Mouse (Mus musculus): ENCODE results near the gene Matn3. TPM values are rescaled to one million over a fixed set of nuclear protein-coding genes. Genes with fewer than 3 reads are reported as not detected.
"Not testable (repeated sequence)": the region's sequence is repeated elsewhere in the genome, so short reads cannot be mapped to it uniquely, and the experiment has no call there.

Gene Matn3
- polyA plus RNA-seq, 1 experiment from 2014 or later = 0.11 TPM

GRCm38 (mm10) chr12:8927652-8928051 lies 20.1 kb upstream of the Matn3 start:
- H3K36me3 ChIP-seq (ENCODE audit: control insufficient read depth, insufficient read depth, low read length) = peaks cover 13% of the 10 kb centered on the region; the same call in 1 of the 2 replicates
- no peak for ATAC-seq (ENCODE audit: low FRiP score, low TSS enrichment)
- H3K9me3 ChIP-seq (ENCODE audit: control insufficient read depth, low read length) = no peaks in the 10 kb centered on the region
- H3K4me1 ChIP-seq (ENCODE audit: control insufficient read depth, insufficient read depth, low read length) = peaks cover 25% of the 10 kb centered on the region
- H3K4me2 ChIP-seq (replicated peaks; ENCODE audit: low read depth, low read length) = no peak overlapping the region
- 94% methylated on average over 3 of the region's 3 CpGs for WGBS
- H3K27me3 ChIP-seq (ENCODE audit: control insufficient read depth, insufficient read depth, low read length) = no peaks in the 10 kb centered on the region
- H3K9ac ChIP-seq (ENCODE audit: low read depth, low read length) = no peak overlapping the region
- no peak overlapping the region for H3K27ac ChIP-seq (ENCODE audit: low read depth, low read length)
- H3K4me3 ChIP-seq (ENCODE audit: low read length) = no peak overlapping the region

DNA sequence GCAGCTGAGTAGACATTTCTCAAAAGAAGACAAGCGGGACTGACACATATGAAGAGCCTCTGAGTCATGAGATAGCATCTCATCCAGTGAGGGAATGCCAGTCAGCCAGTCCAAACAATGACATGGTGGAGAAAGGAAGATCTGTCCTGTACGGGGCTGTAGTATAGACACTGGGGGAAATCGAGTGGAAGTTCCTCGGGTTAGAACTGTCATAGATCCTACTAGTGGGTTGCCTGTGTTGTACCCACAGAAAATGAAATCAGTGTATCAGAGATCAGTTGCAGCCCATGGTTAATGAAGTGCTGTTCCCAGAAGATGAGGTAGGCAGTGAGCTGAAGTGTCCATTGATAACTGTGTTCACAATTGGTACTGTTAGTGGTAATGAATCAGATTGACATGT lies 19.0 kb upstream of the Matn3 start:
- Histone ChIP-seq H3K9ac (ENCODE audit: low read depth, low read length) (no peak overlapping the region), H3K36me3 (ENCODE audit: control insufficient read depth, insufficient read depth, low read length) (peaks cover 24% of the 10 kb centered on the region), H3K27me3 (ENCODE audit: control insufficient read depth, insufficient read depth, low read length) (no peaks in the 10 kb centered on the region), H3K4me3 (ENCODE audit: low read length) (no peak overlapping the region), H3K9me3 (ENCODE audit: control insufficient read depth, low read length) (no peaks in the 10 kb centered on the region), H3K27ac (ENCODE audit: low read depth, low read length) (no peak overlapping the region), H3K4me2 (replicated peaks; ENCODE audit: low read depth, low read length) (no peak overlapping the region), H3K4me1 (ENCODE audit: control insufficient read depth, insufficient read depth, low read length) (peaks cover 19% of the 10 kb centered on the region)
- ATAC-seq (ENCODE audit: low FRiP score, low TSS enrichment) = no peak
- WGBS = 81% methylated on average over 4 of the region's 4 CpGs

DNA sequence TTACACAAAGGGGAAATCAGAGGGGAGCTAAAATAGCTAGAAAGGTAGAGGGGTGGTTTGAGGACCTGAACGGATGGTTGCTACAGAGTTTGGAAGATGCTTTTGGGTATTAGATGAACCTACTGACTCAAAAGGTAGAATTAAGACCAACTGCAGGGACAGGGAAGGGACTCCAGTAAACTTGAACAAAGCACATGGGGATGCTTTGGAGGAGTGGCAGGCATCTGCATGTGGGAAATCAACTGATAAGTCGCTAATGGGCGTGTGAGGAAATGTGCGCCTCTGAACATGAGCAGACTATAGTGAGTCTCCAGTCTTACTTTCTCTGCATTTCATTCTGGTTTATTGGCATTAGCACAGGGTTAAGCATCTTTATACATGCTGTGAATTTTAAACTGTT lies 16.6 kb upstream of the Matn3 start:
- Histone ChIP-seq H3K27ac (ENCODE audit: low read depth, low read length) (no peak overlapping the region), H3K4me3 (ENCODE audit: low read length) (no peak overlapping the region), H3K4me1 (ENCODE audit: control insufficient read depth, insufficient read depth, low read length) (peaks cover 9% of the 10 kb centered on the region), H3K9me3 (ENCODE audit: control insufficient read depth, low read length) (no peaks in the 10 kb centered on the region), H3K4me2 (replicated peaks; ENCODE audit: low read depth, low read length) (no peak overlapping the region), H3K27me3 (ENCODE audit: control insufficient read depth, insufficient read depth, low read length) (no peaks in the 10 kb centered on the region), H3K36me3 (ENCODE audit: control insufficient read depth, insufficient read depth, low read length) (peaks cover 34% of the 10 kb centered on the region), H3K9ac (ENCODE audit: low read depth, low read length) (no peak overlapping the region)
- 89% methylated on average over 4 of the region's 4 CpGs for WGBS
- ATAC-seq (ENCODE audit: low FRiP score, low TSS enrichment) = no peak

- WGBS = 42% methylated on average over 5 of the region's 5 CpGs
- Histone ChIP-seq H3K4me1 (ENCODE audit: control insufficient read depth, insufficient read depth, low read length) (no peaks in the 10 kb centered on the region; the same call in 1 of the 2 replicates), H3K27ac (ENCODE audit: low read depth, low read length) (no peak overlapping the region), H3K36me3 (ENCODE audit: control insufficient read depth, insufficient read depth, low read length) (peaks cover 66% of the 10 kb centered on the region), H3K9ac (ENCODE audit: low read depth, low read length) (no peak overlapping the region), H3K4me2 (replicated peaks; ENCODE audit: low read depth, low read length) (no peak overlapping the region), H3K4me3 (ENCODE audit: low read length) (no peak overlapping the region), H3K9me3 (ENCODE audit: control insufficient read depth, low read length) (no peaks in the 10 kb centered on the region), H3K27me3 (ENCODE audit: control insufficient read depth, insufficient read depth, low read length) (no peaks in the 10 kb centered on the region)
- ATAC-seq (ENCODE audit: low FRiP score, low TSS enrichment) = peak; percentile 90
These were observed 12.4 kb upstream of the Matn3 start for GRCm38 (mm10) chr12:8935349-8935748.

DNA sequence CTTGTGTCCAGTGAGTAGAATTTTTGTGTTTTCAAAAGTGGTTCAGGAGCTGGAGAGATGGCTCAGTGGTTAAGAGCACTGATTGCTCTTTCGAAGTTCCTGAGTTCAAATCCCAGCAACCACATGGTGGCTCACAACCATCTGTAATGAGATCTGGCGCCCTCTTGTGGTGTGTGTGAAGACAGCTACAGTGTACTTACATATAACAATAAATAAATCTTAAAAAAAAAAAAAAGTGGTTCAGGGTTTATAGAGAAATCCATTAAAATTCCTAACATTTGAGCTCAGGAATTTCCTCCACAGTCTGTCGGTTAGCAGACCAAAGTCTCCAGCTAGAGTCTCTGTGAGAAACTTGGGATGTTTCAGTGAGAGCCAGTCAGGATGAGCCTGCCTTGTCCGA lies 11.5 kb upstream of the Matn3 start:
- peaks cover 66% of the 10 kb centered on the region for H3K36me3 ChIP-seq (ENCODE audit: control insufficient read depth, insufficient read depth, low read length)
- H3K27ac ChIP-seq (ENCODE audit: low read depth, low read length); H3K4me2 ChIP-seq (replicated peaks; ENCODE audit: low read depth, low read length); H3K4me3 ChIP-seq (ENCODE audit: low read length); H3K9me3 ChIP-seq (ENCODE audit: control insufficient read depth, low read length); H3K4me1 ChIP-seq (ENCODE audit: control insufficient read depth, insufficient read depth, low read length); ATAC-seq (ENCODE audit: low FRiP score, low TSS enrichment); H3K9ac ChIP-seq (ENCODE audit: low read depth, low read length); H3K27me3 ChIP-seq (ENCODE audit: control insufficient read depth, insufficient read depth, low read length): not testable (repeated sequence)
- WGBS = 74% methylated on average over 4 of the region's 4 CpGs

- no peak overlapping the region for H3K27ac ChIP-seq (ENCODE audit: low read depth, low read length)
- no peak overlapping the region for H3K9ac ChIP-seq (ENCODE audit: low read depth, low read length)
- H3K4me1 ChIP-seq (ENCODE audit: control insufficient read depth, insufficient read depth, low read length) = no peaks in the 10 kb centered on the region
- no peaks in the 10 kb centered on the region for H3K27me3 ChIP-seq (ENCODE audit: control insufficient read depth, insufficient read depth, low read length)
- peaks cover 48% of the 10 kb centered on the region for H3K36me3 ChIP-seq (ENCODE audit: control insufficient read depth, insufficient read depth, low read length)
- H3K9me3 ChIP-seq (ENCODE audit: control insufficient read depth, low read length) = no peaks in the 10 kb centered on the region
- H3K4me3 ChIP-seq (ENCODE audit: low read length) = no peak overlapping the region
- no peak for ATAC-seq (ENCODE audit: low FRiP score, low TSS enrichment)
- WGBS = 95% methylated on average over 4 of the region's 4 CpGs
- H3K4me2 ChIP-seq (replicated peaks; ENCODE audit: low read depth, low read length) = no peak overlapping the region
These were observed 8.2 kb upstream of the Matn3 start for GRCm38 (mm10) chr12:8939490-8939889.

- H3K27ac ChIP-seq (ENCODE audit: low read depth, low read length) = no peak overlapping the region
- no peak overlapping the region for H3K4me3 ChIP-seq (ENCODE audit: low read length)
- 69% methylated on average over 12 of the region's 12 CpGs for WGBS
- no peak for ATAC-seq (ENCODE audit: low FRiP score, low TSS enrichment)
- H3K27me3 ChIP-seq (ENCODE audit: control insufficient read depth, insufficient read depth, low read length) = no peaks in the 10 kb centered on the region
- H3K9ac ChIP-seq (ENCODE audit: low read depth, low read length) = no peak overlapping the region
- H3K9me3 ChIP-seq (ENCODE audit: control insufficient read depth, low read length) = no peaks in the 10 kb centered on the region
- H3K36me3 ChIP-seq (ENCODE audit: control insufficient read depth, insufficient read depth, low read length) = peaks cover 40% of the 10 kb centered on the region
- H3K4me1 ChIP-seq (ENCODE audit: control insufficient read depth, insufficient read depth, low read length) = no peaks in the 10 kb centered on the region
- H3K4me2 ChIP-seq (replicated peaks; ENCODE audit: low read depth, low read length) = no peak overlapping the region
These were observed 7.4 kb upstream of the Matn3 start for GRCm38 (mm10) chr12:8940011-8941005.

GRCm38 (mm10) chr12:8941131-8941615 lies 6.6 kb upstream of the Matn3 start:
- H3K9me3 ChIP-seq (ENCODE audit: control insufficient read depth, low read length) = no peaks in the 10 kb centered on the region
- no peak for ATAC-seq (ENCODE audit: low FRiP score, low TSS enrichment)
- 65% methylated on average over 4 of the region's 4 CpGs for WGBS
- no peak overlapping the region for H3K27ac ChIP-seq (ENCODE audit: low read depth, low read length)
- no peak overlapping the region for H3K4me3 ChIP-seq (ENCODE audit: low read length)
- no peaks in the 10 kb centered on the region for H3K27me3 ChIP-seq (ENCODE audit: control insufficient read depth, insufficient read depth, low read length)
- H3K36me3 ChIP-seq (ENCODE audit: control insufficient read depth, insufficient read depth, low read length) = peaks cover 34% of the 10 kb centered on the region
- no peak overlapping the region for H3K9ac ChIP-seq (ENCODE audit: low read depth, low read length)
- H3K4me1 ChIP-seq (ENCODE audit: control insufficient read depth, insufficient read depth, low read length) = no peaks in the 10 kb centered on the region
- H3K4me2 ChIP-seq (replicated peaks; ENCODE audit: low read depth, low read length) = no peak overlapping the region

DNA sequence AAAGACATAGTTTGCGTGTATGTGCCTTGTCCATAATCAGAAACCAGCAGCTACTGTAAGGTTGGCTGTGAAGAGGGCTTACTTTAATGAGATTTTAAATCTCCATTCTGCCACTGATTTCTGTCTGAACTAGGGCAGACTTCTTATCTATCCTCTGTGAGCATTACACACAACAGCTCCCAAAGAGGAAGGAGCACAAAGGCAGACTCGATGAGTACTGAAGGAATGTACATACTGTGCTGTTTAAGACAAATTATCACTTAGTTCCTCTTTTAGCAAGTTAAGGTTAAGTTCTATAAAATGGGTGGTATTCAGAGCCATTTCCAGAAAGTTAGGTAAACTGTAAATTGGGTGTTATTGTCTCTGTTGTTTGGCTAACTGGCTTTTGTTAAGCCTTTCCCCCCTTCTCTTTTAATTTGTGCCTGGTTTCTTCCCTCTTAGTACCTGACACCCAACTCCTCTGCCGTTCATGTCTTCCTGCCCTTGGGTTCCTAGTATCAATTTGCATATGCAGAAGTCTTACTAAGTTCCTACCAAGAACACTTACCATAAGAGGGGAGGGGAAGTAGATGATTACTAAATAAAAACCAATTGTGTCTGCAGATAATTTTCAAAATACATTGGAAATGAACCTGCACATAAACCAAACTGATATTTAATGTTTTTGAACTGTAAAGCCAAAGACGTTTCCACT lies 5.9 kb upstream of the Matn3 start:
- H3K9ac ChIP-seq (ENCODE audit: low read depth, low read length) = no peak overlapping the region
- no peak overlapping the region for H3K27ac ChIP-seq (ENCODE audit: low read depth, low read length)
- WGBS = 56% methylated on average over 4 of the region's 4 CpGs
- H3K9me3 ChIP-seq (ENCODE audit: control insufficient read depth, low read length) = no peaks in the 10 kb centered on the region
- peaks cover 27% of the 10 kb centered on the region for H3K36me3 ChIP-seq (ENCODE audit: control insufficient read depth, insufficient read depth, low read length)
- H3K4me3 ChIP-seq (ENCODE audit: low read length) = no peak overlapping the region
- no peak overlapping the region for H3K4me2 ChIP-seq (replicated peaks; ENCODE audit: low read depth, low read length)
- H3K4me1 ChIP-seq (ENCODE audit: control insufficient read depth, insufficient read depth, low read length) = no peaks in the 10 kb centered on the region
- ATAC-seq (ENCODE audit: low FRiP score, low TSS enrichment) = no peak
- no peaks in the 10 kb centered on the region for H3K27me3 ChIP-seq (ENCODE audit: control insufficient read depth, insufficient read depth, low read length)
